Mouse (Mus musculus) forebrain, embryonic 13.5 days (tissue): ENCODE results near the gene Osbpl6. TPM values are rescaled to one million over a fixed set of nuclear protein-coding genes. Genes with fewer than 3 reads are reported as not detected.

Experiments used
- ATAC-seq: fragments of 200-750 bp; cut with Nextera tagmentation; 2 replicates; pipeline ENCODE4 v1.8.0; 2017
- H3K27ac ChIP-seq: fragments of 300-500 bp; sonication (generic); 2 replicates; pipeline ENCODE4 v1.5.1; 2015; ENCODE audit warnings: inconsistent platforms, mild to moderate bottlenecking, moderate library complexity
- H3K27me3 ChIP-seq: fragments of 300-500 bp; sonication (generic); 2 replicates; pipeline ENCODE4 v1.6.1; 2015; ENCODE audit warnings: mild to moderate bottlenecking, inconsistent platforms
- H3K36me3 ChIP-seq: fragments of 300-500 bp; sonication (generic); 2 replicates; pipeline ENCODE4 v1.6.1; 2015; ENCODE audit warnings: mild to moderate bottlenecking, inconsistent platforms; ENCODE audit not compliant: poor library complexity, severe bottlenecking
- H3K4me1 ChIP-seq: fragments of 300-500 bp; sonication (generic); 2 replicates; pipeline ENCODE4 v1.6.1; 2015; ENCODE audit warnings: inconsistent platforms
- H3K4me2 ChIP-seq: fragments of 300-500 bp; sonication (generic); 2 replicates; pipeline ENCODE4 v1.6.1; 2015; ENCODE audit warnings: inconsistent platforms, mild to moderate bottlenecking, moderate library complexity
- H3K4me3 ChIP-seq: fragments of 300-500 bp; sonication (generic); 2 replicates; pipeline ENCODE4 v1.5.1; 2015; ENCODE audit warnings: mild to moderate bottlenecking, inconsistent platforms
- H3K9ac ChIP-seq: fragments of 300-500 bp; sonication (generic); 2 replicates; pipeline ENCODE4 v1.6.1; 2015; ENCODE audit warnings: mild to moderate bottlenecking, inconsistent platforms
- H3K9me3 ChIP-seq: fragments of 300-500 bp; sonication (generic); replicated peaks from 2 replicates; pipeline ENCODE4 v1.6.1; 2016; ENCODE audit warnings: inconsistent platforms
- WGBS: fragments of 180-500 bp; shearing (Covaris S2); methylation state at CpG from one replicate; pipeline ENCODE4 v1.1.7; 2015; 5-methylcytosine and 5-hydroxymethylcytosine counted together
- polyA plus RNA-seq: library from polyadenylated mRNA; unstranded; fragments of >200 nt; fragmentation: Nextera tagmentation; extraction: Ambion mirVana; gene quantifications from 2 replicates; pipeline ENCODE4 v1.2.1, GENCODE M21; 2015

Gene Osbpl6
- polyA plus RNA-seq, 1 experiment from 2014 or later: 15.6 TPM

GRCm38 (mm10) chr2:76386531-76386930 lies 19.8 kb upstream of the Osbpl6 start:
- no peak overlapping the region for H3K9ac ChIP-seq
- ATAC-seq: no peak
- peaks cover 37% of the 10 kb centered on the region for H3K36me3 ChIP-seq
- no peak overlapping the region for H3K4me3 ChIP-seq
- no peaks in the 10 kb centered on the region for H3K4me1 ChIP-seq
- no peaks in the 10 kb centered on the region for H3K9me3 ChIP-seq
- no peaks in the 10 kb centered on the region for H3K27me3 ChIP-seq
- no peak overlapping the region for H3K27ac ChIP-seq
- H3K4me2 ChIP-seq: no peak overlapping the region

- Histone ChIP-seq H3K9me3 (no peaks in the 10 kb centered on the region), H3K27ac (no peak overlapping the region), H3K36me3 (no peaks in the 10 kb centered on the region), H3K4me1 (peaks cover under 1% of the 10 kb centered on the region; the same call in 1 of the 2 replicates), H3K9ac (no peak overlapping the region), H3K27me3 (peaks cover 17% of the 10 kb centered on the region), H3K4me3 (no peak overlapping the region), H3K4me2 (no peak overlapping the region)
- ATAC-seq: no peak
These were observed 6.1 kb upstream of the Osbpl6 start for GRCm38 (mm10) chr2:76400178-76400577.

GRCm38 (mm10) chr2:76405596-76406150 lies 635 bp upstream of the Osbpl6 start:
- peak overlapping the region; percentile 83 for H3K9ac ChIP-seq
- peak overlapping the region; percentile 69 for H3K27ac ChIP-seq
- no peaks in the 10 kb centered on the region for H3K9me3 ChIP-seq
- peak overlapping the region; percentile 92 for H3K4me3 ChIP-seq
- H3K4me2 ChIP-seq: peak overlapping the region; percentile 89
- peak; percentile 39; the same call in 1 of the 2 replicates for ATAC-seq
- H3K27me3 ChIP-seq: peaks cover 17% of the 10 kb centered on the region
- H3K4me1 ChIP-seq: peaks cover 13% of the 10 kb centered on the region; the same call in 1 of the 2 replicates
- no peaks in the 10 kb centered on the region for H3K36me3 ChIP-seq
- WGBS: 4% methylated on average over 15 of the region's 15 CpGs

GRCm38 (mm10) chr2:76406937-76407441 lies 681 bp downstream of the Osbpl6 start:
- peak overlapping the region; percentile 92 for H3K4me3 ChIP-seq
- H3K4me1 ChIP-seq: peaks cover 13% of the 10 kb centered on the region; the same call in 1 of the 2 replicates
- under 1% methylated on average over 47 of the region's 49 CpGs for WGBS
- H3K4me2 ChIP-seq: peak overlapping the region; percentile 89
- peak overlapping the region; percentile 83 for H3K9ac ChIP-seq
- H3K36me3 ChIP-seq: no peaks in the 10 kb centered on the region
- no peaks in the 10 kb centered on the region for H3K9me3 ChIP-seq
- peak; percentile 69 for ATAC-seq
- peak overlapping the region; percentile 69 for H3K27ac ChIP-seq
- H3K27me3 ChIP-seq: peaks cover 17% of the 10 kb centered on the region

GRCm38 (mm10) chr2:76409526-76409925 lies 3.2 kb downstream of the Osbpl6 start:
- 94% methylated on average over 1 of the region's 1 CpGs for WGBS
- no peak overlapping the region for H3K4me3 ChIP-seq
- H3K27me3 ChIP-seq: peaks cover 4% of the 10 kb centered on the region
- H3K4me2 ChIP-seq: no peak overlapping the region
- no peaks in the 10 kb centered on the region for H3K36me3 ChIP-seq
- no peak for ATAC-seq
- H3K9ac ChIP-seq: no peak overlapping the region
- H3K27ac ChIP-seq: no peak overlapping the region
- peaks cover 13% of the 10 kb centered on the region; the same call in 1 of the 2 replicates for H3K4me1 ChIP-seq
- no peaks in the 10 kb centered on the region for H3K9me3 ChIP-seq

GRCm38 (mm10) chr2:76409986-76410385 lies 3.7 kb downstream of the Osbpl6 start:
- Histone ChIP-seq H3K9ac (no peak overlapping the region), H3K4me3 (no peak overlapping the region), H3K4me2 (no peak overlapping the region), H3K27ac (no peak overlapping the region), H3K4me1 (peaks cover 13% of the 10 kb centered on the region; the same call in 1 of the 2 replicates), H3K36me3 (no peaks in the 10 kb centered on the region), H3K27me3 (no peaks in the 10 kb centered on the region; the same call in 1 of the 2 replicates), H3K9me3 (no peaks in the 10 kb centered on the region)
- 95% methylated on average over 2 of the region's 2 CpGs for WGBS
- ATAC-seq: no peak

- no peak overlapping the region for H3K4me2 ChIP-seq
- no peaks in the 10 kb centered on the region for H3K36me3 ChIP-seq
- H3K9ac ChIP-seq: no peak overlapping the region
- H3K27ac ChIP-seq: no peak overlapping the region
- ATAC-seq: no peak
- no peaks in the 10 kb centered on the region for H3K27me3 ChIP-seq
- no peak overlapping the region for H3K4me3 ChIP-seq
- 72% methylated on average over 2 of the region's 2 CpGs for WGBS
- H3K4me1 ChIP-seq: no peaks in the 10 kb centered on the region
- no peaks in the 10 kb centered on the region for H3K9me3 ChIP-seq
These were observed 6.6 kb downstream of the Osbpl6 start for GRCm38 (mm10) chr2:76412924-76413323.

- no peaks in the 10 kb centered on the region for H3K9me3 ChIP-seq
- ATAC-seq: no peak
- H3K27me3 ChIP-seq: no peaks in the 10 kb centered on the region
- no peaks in the 10 kb centered on the region for H3K4me1 ChIP-seq
- WGBS: 97% methylated on average over 14 of the region's 14 CpGs
- no peaks in the 10 kb centered on the region for H3K36me3 ChIP-seq
- no peak overlapping the region for H3K27ac ChIP-seq
- H3K4me2 ChIP-seq: no peak overlapping the region
- H3K9ac ChIP-seq: no peak overlapping the region
- H3K4me3 ChIP-seq: no peak overlapping the region
These were observed 11.3 kb downstream of the Osbpl6 start for GRCm38 (mm10) chr2:76417446-76418141.

- no peaks in the 10 kb centered on the region for H3K9me3 ChIP-seq
- 90% methylated on average over 3 of the region's 3 CpGs for WGBS
- ATAC-seq: no peak
- H3K27ac ChIP-seq: no peak overlapping the region
- no peaks in the 10 kb centered on the region for H3K27me3 ChIP-seq
- H3K36me3 ChIP-seq: no peaks in the 10 kb centered on the region
- H3K9ac ChIP-seq: no peak overlapping the region
- no peaks in the 10 kb centered on the region for H3K4me1 ChIP-seq
- H3K4me3 ChIP-seq: no peak overlapping the region
- no peak overlapping the region for H3K4me2 ChIP-seq
These were observed 11.8 kb downstream of the Osbpl6 start for GRCm38 (mm10) chr2:76418142-76418518.

- no peaks in the 10 kb centered on the region for H3K4me1 ChIP-seq
- no peaks in the 10 kb centered on the region for H3K9me3 ChIP-seq
- H3K27ac ChIP-seq: no peak overlapping the region
- 77% methylated on average over 6 of the region's 6 CpGs for WGBS
- ATAC-seq: no peak
- H3K4me2 ChIP-seq: no peak overlapping the region
- no peak overlapping the region for H3K4me3 ChIP-seq
- no peaks in the 10 kb centered on the region for H3K36me3 ChIP-seq
- no peak overlapping the region for H3K9ac ChIP-seq
- no peaks in the 10 kb centered on the region for H3K27me3 ChIP-seq
These were observed 15.2 kb downstream of the Osbpl6 start for GRCm38 (mm10) chr2:76421411-76421924.

- no peak overlapping the region for H3K27ac ChIP-seq
- 66% methylated on average over 3 of the region's 3 CpGs for WGBS
- no peak overlapping the region for H3K9ac ChIP-seq
- no peak for ATAC-seq
- no peaks in the 10 kb centered on the region for H3K9me3 ChIP-seq
- H3K36me3 ChIP-seq: no peaks in the 10 kb centered on the region
- no peak overlapping the region for H3K4me3 ChIP-seq
- no peak overlapping the region for H3K4me2 ChIP-seq
- no peaks in the 10 kb centered on the region for H3K27me3 ChIP-seq
- H3K4me1 ChIP-seq: peaks cover 5% of the 10 kb centered on the region; the same call in 1 of the 2 replicates
These were observed 20.5 kb downstream of the Osbpl6 start for GRCm38 (mm10) chr2:76426816-76427215.

- WGBS: 37% methylated on average over 3 of the region's 3 CpGs
- no peak overlapping the region for H3K4me2 ChIP-seq
- H3K27ac ChIP-seq: no peak overlapping the region
- no peaks in the 10 kb centered on the region for H3K27me3 ChIP-seq
- peaks cover 5% of the 10 kb centered on the region; the same call in 1 of the 2 replicates for H3K4me1 ChIP-seq
- H3K36me3 ChIP-seq: no peaks in the 10 kb centered on the region
- no peaks in the 10 kb centered on the region for H3K9me3 ChIP-seq
- no peak overlapping the region for H3K9ac ChIP-seq
- H3K4me3 ChIP-seq: no peak overlapping the region
- no peak for ATAC-seq
These were observed 23.0 kb downstream of the Osbpl6 start for GRCm38 (mm10) chr2:76429318-76429717.
